Mouse (Mus musculus) frontal cortex, adult 2 months (tissue): Measurements from ENCODE around the gene Nln. TPM values are rescaled to one million over a fixed set of nuclear protein-coding genes. Genes with fewer than 3 reads are reported as not detected.

Experiments
- DNase-seq, 2 experiments: peaks; one replicate each; pipeline ENCODE4 v3.0.0; 2022; ENCODE audit warnings: low spot score in 1 of 2; ENCODE audit errors: extremely low spot score in 1 of 2
- polyA plus RNA-seq: library from polyadenylated mRNA; depleted of rRNA; stranded (reverse); fragments of >200 nt; gene quantifications from 2 replicates; pipeline ENCODE4 v1.2.3, GENCODE M21; 2012

Gene Nln
- polyA plus RNA-seq, 1 experiment: 19.0 TPM

- no peak for DNase-seq
These were observed 85.1 kb downstream of the Nln start for GRCm38 (mm10) chr13:104024275-104024674.

GRCm38 (mm10) chr13:104023356-104023911 lies 86.0 kb downstream of the Nln start:
- peak; percentile 43 to 66 for DNase-seq

DNA sequence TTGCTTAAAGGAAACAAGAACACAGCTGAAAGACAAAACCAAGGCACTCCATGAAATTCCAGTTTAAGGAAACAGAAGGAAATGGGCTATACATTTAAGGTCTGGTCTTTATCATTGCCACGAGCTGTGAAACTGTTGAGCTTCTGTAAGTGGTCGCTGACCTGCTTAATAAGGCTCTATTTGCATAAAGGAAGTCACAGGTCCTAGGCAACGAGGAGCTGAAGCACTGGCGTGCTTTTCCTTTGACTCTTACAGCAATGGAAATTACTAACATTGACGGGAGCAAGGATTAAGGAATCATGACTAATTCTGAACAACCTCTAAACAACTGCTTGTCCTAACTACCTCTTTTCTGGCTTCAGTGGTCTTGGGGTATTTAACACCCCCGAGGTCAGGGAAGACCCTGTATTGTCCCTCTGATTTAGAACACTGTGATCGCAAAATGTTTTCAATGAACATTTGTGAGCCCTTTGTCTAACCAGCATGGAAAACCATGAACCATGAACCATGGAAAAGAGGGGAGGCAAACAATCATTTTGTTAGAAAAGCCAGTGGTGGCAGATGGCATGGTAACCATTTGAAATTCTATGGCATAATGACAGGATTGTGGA lies 90.8 kb downstream of the Nln start:
- no peak for DNase-seq

GRCm38 (mm10) chr13:104015246-104016105 lies 93.9 kb downstream of the Nln start:
- DNase-seq: peak in 1 of 2 experiments; percentile 45

DNA sequence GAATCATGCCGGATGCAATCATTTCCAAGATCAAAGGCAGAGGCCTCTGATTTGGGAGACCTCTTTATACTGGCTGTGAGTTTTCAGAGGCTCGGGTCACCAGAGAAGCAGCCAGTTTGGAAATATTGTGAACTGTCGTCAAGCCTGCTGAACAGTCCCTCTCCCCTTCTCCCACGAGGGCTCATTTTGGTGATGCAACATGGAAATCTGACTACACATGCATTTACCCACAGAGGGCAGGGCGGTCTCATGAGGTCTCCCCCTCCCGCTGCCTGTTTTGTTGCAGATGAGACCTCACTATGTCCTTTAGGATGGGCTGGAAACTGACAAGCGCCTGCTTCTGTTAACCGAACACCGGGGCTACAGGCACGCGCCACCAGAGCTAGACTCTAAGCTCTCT lies 95.4 kb downstream of the Nln start:
- no peak for DNase-seq

DNA sequence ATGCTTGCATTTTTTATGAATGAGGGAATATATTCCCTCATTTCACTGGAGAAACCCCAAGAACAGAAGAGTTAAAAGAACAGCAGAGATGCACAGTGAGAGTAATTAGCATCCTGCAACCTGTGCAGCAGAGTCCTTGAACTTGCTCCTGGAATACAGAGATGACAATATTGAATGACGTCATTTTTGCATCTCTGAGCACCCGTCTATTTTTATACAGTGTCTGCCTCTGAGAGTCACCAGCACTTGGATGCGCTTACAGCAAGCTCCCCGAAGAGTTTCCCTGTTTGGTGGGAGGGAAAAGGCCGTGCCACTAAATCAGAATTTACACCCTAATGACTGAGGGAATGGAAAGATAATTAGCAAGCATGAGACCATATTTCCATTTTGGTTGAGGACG lies 96.0 kb downstream of the Nln start:
- no peak for DNase-seq

DNA sequence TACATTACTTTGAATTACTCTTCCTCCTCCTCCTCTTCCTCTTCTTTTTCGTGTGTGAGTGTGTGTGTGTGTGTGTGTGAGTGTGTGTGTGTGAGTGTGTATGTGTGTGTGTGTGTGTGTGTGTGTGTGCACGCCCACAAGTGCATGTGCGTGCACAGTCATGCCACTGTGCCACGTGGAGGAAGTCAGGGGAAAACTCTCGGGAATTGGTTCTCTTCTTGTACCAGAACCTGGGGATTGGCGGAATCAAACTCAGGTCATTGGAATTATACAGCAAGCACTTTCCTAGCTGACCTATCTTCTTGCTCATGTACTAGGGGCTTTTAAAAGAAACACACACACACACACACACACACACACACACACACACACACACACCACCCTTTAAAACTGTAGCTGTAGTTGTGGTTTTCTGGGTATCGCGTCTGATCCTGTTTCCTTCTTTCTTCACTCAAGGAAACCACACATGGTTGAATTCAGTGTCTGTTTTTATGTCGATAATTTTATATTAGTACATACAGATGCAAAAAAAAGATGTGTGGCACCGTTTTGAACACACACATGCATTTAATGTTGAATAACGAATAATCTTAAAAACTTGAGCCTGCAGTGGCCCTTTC lies 97.1 kb downstream of the Nln start:
- no peak for DNase-seq

DNA sequence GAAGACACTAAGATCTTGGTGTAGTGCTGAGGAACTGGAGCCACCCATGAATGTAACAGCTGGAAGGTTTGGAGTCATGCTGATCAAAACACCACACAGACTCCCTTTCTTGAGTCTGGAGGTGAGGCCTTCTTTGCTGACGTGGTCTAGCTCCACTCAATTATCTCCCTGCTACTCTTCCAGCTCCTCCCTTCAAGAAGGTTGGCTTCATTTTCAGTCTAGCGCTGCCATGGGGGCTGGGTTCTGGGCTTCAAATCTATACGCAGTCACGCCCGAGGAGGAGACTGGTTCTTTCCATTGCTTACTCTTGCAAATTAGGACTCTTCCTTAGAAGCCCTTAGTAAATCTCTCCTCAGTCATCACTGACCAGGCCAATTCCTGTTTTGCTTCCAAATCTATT lies 98.1 kb downstream of the Nln start:
- DNase-seq: no peak

GRCm38 (mm10) chr13:104005231-104005845 lies 104.1 kb downstream of the Nln start:
- no peak for DNase-seq

DNA sequence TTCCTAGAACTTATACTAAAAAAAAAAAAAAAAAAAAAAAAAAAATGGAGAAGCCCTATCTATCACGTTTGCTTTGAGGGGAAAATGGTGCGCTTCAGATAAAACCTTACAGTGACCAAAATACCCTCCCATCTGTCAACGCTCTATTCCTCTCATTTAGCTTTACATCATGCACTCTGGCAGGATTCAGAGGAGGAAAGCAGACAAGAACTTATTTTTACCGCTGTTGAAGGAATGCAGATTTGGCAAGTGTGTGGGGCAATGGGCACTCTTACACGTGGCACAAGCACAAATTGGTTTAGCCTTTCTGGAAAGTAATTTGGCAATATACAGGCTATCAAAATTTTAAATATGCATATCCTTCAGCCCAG lies 115.3 kb downstream of the Nln start:
- peak in 1 of 2 experiments; percentile 34 for DNase-seq

- peak in 1 of 2 experiments; percentile 32 for DNase-seq
These were observed 116.0 kb downstream of the Nln start for GRCm38 (mm10) chr13:103993142-103994084.

GRCm38 (mm10) chr13:103986660-103987059 lies 122.8 kb downstream of the Nln start:
- DNase-seq: peak in 1 of 2 experiments; percentile 71

DNA sequence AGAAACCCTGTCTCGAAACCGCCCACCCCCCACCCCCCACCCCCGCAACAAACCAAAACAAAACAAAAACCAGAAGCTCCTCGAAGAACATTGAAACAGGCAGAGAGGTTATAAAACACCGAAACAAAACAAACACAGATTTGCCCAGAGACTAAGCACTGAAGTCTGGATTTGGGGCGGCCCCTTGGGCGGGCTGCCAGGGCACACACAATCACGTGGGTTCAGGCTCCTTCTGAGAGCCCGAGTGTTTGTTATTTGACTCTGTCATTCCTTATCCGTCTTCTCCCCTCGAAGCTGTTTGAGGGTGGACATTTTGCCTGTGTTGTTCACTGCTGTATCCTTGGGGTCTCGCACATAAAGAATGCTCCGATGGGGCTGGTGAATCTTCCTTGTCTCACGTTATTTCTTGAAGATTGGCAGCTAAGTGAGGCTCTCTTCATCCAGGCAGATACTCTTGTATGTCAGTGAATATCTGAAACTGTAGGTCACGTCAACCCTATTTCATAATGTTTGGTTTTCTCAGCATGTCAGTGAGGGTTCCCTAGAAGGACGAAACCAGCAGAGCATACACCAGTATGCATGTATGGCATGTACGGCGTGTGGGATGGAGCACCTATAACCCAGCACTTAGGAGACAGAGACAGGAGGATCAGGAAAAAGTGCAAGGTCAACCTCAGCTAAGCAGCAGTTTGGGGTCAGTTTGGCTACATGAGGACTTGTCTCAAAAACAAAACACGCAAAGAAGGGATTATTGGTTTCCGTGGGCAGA lies 123.7 kb downstream of the Nln start:
- DNase-seq: no peak

DNA sequence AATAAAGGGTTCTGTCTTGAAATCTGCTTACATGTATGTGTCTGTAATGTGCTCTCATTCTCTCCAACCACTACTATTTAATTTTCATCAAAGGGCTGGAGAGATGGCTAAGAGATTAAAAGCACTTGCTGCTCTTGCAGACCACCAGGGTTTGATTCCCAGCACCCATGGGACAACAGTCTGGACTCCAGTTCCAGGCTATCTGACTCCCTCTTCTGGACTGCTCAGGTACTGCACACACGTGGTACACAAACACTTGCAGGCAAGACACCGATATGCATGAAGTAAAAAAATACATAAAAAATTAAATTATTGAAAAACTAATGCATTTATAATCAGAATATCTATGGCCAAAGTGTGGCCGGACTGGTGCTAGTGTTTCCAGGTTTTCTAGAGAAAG lies 127.0 kb downstream of the Nln start:
- no peak for DNase-seq

DNA sequence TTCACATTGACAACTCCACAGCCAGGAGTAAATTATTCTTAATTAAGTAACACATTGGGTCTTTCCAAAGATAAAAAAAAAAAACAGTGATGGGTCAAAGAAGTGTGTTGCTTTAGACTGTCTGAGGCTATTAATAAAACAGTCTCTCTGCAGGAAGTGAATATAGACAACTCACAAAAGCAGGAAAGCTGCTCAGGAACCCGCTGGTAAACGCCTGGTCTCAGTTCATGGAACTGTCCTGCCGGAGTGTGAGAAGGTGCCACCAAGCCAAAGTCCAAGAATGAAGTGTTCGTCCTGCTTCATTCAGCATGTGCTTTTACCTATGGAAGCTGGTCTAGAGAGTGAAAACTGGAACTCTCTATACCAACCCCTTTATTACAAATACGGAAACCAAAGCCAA lies 129.0 kb downstream of the Nln start:
- DNase-seq: no peak

DNA sequence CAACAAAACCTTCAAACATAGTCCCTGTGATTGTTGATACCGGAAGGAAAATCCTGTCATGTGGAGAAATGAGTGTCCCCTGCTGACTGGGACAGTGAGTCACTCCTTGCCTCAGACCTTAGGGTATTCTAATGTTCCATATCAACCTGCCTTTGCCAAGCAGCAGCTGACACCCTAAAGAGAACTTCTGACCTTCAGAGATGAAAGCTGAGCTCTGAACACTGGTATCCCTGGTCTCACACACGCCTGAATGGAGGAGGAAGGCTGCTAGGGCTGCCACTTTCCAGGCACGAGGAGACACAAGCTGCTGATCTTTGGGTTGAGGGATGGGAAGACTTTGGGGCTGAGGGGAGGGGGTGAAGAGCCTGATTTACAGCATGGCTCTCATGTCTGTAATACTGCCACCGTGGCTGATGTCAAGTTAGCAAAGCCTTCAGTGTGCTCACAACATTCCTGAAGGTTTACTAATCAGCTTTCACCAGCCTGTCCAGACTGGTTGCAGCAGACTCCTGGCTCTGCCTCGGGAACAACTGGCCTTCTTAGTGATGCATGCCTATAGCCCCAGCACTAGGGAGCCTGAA lies 131.0 kb downstream of the Nln start:
- DNase-seq: no peak

DNA sequence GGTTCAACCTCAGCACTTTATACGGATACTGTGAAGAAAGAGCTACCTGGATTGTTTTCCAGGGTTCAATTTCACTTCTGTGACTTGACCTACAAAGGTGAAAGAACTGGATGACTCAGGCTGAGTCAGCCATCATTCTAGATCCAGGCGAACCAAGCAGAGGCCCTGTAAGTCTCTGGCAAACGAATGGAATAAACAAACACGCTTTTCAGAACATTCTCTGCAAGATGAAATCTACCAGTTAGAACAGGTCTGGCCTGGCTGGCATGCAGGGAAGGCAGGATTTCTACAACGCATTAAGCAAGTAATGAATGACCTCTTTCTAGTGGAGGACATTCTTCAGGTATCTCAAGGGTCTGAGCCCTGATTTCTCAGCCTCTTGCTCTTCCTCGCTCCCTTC lies 131.6 kb downstream of the Nln start:
- no peak for DNase-seq

- DNase-seq: no peak
These were observed 133.2 kb downstream of the Nln start for GRCm38 (mm10) chr13:103976181-103976724.
